Mouse (Mus musculus) midbrain, postnatal 0 days (tissue): ENCODE measurements around the gene B3galnt2. TPM values are rescaled to one million over a fixed set of nuclear protein-coding genes. Genes with fewer than 3 reads are reported as not detected.

Experiments
- ATAC-seq: fragments of 200-750 bp; cut with Nextera tagmentation; 2 replicates; pipeline ENCODE4 v1.8.0; 2017; ENCODE audit warnings: moderate number of reproducible peaks, mild to moderate bottlenecking, moderate TSS enrichment, moderate library complexity; ENCODE audit not compliant: low FRiP score
- DNase-seq: peaks from one replicate; pipeline ENCODE4 v3.0.0-alpha.2; 2015; ENCODE audit warnings: low spot score
- H3K27ac ChIP-seq: fragments of 300-500 bp; sonication (generic); 2 replicates; pipeline ENCODE4 v1.5.1; 2014; ENCODE audit warnings: low read depth, mild to moderate bottlenecking, low read length, mixed read lengths
- H3K27me3 ChIP-seq: fragments of 300-500 bp; sonication (generic); 2 replicates; pipeline ENCODE4 v1.6.1; 2014; ENCODE audit warnings: low read length, control low read depth, mixed read lengths; ENCODE audit not compliant: insufficient read depth
- H3K36me3 ChIP-seq: fragments of 300-500 bp; sonication (generic); 2 replicates; pipeline ENCODE4 v1.6.1; 2014; ENCODE audit warnings: low read length, control low read depth, mixed read lengths; ENCODE audit not compliant: insufficient read depth
- H3K4me1 ChIP-seq: fragments of 300-500 bp; sonication (generic); 2 replicates; pipeline ENCODE4 v1.6.1; 2014; ENCODE audit warnings: mild to moderate bottlenecking, control low read depth, antibody characterized with exemption, low read length, mixed read lengths; ENCODE audit not compliant: insufficient read depth
- H3K4me2 ChIP-seq: fragments of 300-500 bp; sonication (generic); 2 replicates; pipeline ENCODE4 v1.6.1; 2014; ENCODE audit warnings: low read depth, mild to moderate bottlenecking, low read length, mixed read lengths; ENCODE audit not compliant: poor library complexity, severe bottlenecking
- H3K4me3 ChIP-seq: fragments of 300-500 bp; sonication (generic); 2 replicates; pipeline ENCODE4 v1.5.1; 2014; ENCODE audit warnings: low read depth, mild to moderate bottlenecking, low read length, moderate library complexity
- H3K9ac ChIP-seq: fragments of 300-500 bp; sonication (generic); replicated peaks from 2 replicates; pipeline ENCODE4 v1.6.1; 2014; ENCODE audit warnings: mild to moderate bottlenecking, low read length, moderate library complexity, mixed read lengths; ENCODE audit not compliant: poor library complexity, severe bottlenecking
- H3K9me3 ChIP-seq: fragments of 300-500 bp; sonication (generic); 2 replicates; pipeline ENCODE4 v1.6.1; 2016; ENCODE audit warnings: low read length, control low read depth
- CTCF ChIP-seq: IDR thresholded peaks from 2 replicates; pipeline ENCODE4 v1.5.1; 2016; ENCODE audit warnings: antibody characterized with exemption, mild to moderate bottlenecking
- WGBS: fragments of 180-500 bp; shearing (Covaris S2); extraction: QIAGEN DNeasy Blood & Tissue Kit; methylation state at CpG from one replicate; pipeline ENCODE4 v1.1.7; 2014; 5-methylcytosine and 5-hydroxymethylcytosine counted together
- polyA plus RNA-seq: library from polyadenylated mRNA; unstranded; fragments of >200 nt; fragmentation: Nextera tagmentation; extraction: Ambion mirVana; gene quantifications from 2 replicates; pipeline ENCODE4 v1.2.1, GENCODE M21; 2015
- total RNA-seq: library from RNA; depleted of rRNA; stranded (reverse); fragments of >200 nt; gene quantifications from 2 replicates; pipeline ENCODE4 v1.2.3, GENCODE M21; 2014; rRNA removed

Gene B3galnt2
- total RNA-seq (12.2 and 39.9 TPM in 2 replicates), polyA plus RNA-seq (7.0 and 8.0 TPM in 2 replicates)

- H3K4me3 ChIP-seq, result peak within 1 kb of the TSS; percentile 93
- H3K9ac ChIP-seq, result peak within 1 kb of the TSS; percentile 80
- under 1% methylated on average over 75 of the region's 78 CpGs for WGBS
- H3K27me3 ChIP-seq, result no peaks in the 10 kb centered on the region
- peak within 1 kb of the TSS; percentile 57 for H3K27ac ChIP-seq
- no peaks in the 10 kb centered on the region for H3K9me3 ChIP-seq
- peak; percentile 100 for DNase-seq
- H3K4me1 ChIP-seq, result no peaks in the 10 kb centered on the region
- TF ChIP-seq CTCF, result peak; percentile 9; the same call in 1 of the 2 replicates
- peak within 1 kb of the TSS; percentile 84 for H3K4me2 ChIP-seq
- ATAC-seq, result peak; percentile 99
- no peaks in the 10 kb centered on the region for H3K36me3 ChIP-seq
Observed at GRCm38 (mm10) chr13:13953874-13954832, at the start of gene B3galnt2. TSS of gene B3galnt2 (plus strand) at chr13:13954469.

- ATAC-seq (no peak), DNase-seq (no peak)
- WGBS, result 70% methylated on average over 2 of the region's 2 CpGs
- Histone ChIP-seq H3K4me1 (no peaks in the 10 kb centered on the region), H3K9me3 (no peaks in the 10 kb centered on the region), H3K4me3 (no peak overlapping the region), H3K27me3 (no peaks in the 10 kb centered on the region), H3K4me2 (no peak overlapping the region), H3K27ac (no peak overlapping the region), H3K9ac (no peak overlapping the region), H3K36me3 (no peaks in the 10 kb centered on the region)
- no peak for TF ChIP-seq CTCF
Observed at GRCm38 (mm10) chr13:13911341-13911740, 42.9 kb upstream of the B3galnt2 start.

GRCm38 (mm10) chr13:13919396-13919795 lies 34.9 kb upstream of the B3galnt2 start:
- no peak overlapping the region for H3K4me3 ChIP-seq
- H3K36me3 ChIP-seq, result no peaks in the 10 kb centered on the region
- no peaks in the 10 kb centered on the region for H3K9me3 ChIP-seq
- H3K4me2 ChIP-seq, result no peak overlapping the region
- no peaks in the 10 kb centered on the region for H3K27me3 ChIP-seq
- H3K9ac ChIP-seq, result no peak overlapping the region
- no peak for ATAC-seq
- no peaks in the 10 kb centered on the region for H3K4me1 ChIP-seq
- no peak for DNase-seq
- WGBS, result 96% methylated on average over 3 of the region's 3 CpGs
- TF ChIP-seq CTCF, result no peak
- H3K27ac ChIP-seq, result no peak overlapping the region

GRCm38 (mm10) chr13:13922526-13922925 lies 31.7 kb upstream of the B3galnt2 start:
- H3K9me3 ChIP-seq, result no peaks in the 10 kb centered on the region
- no peaks in the 10 kb centered on the region for H3K36me3 ChIP-seq
- no peak overlapping the region for H3K4me2 ChIP-seq
- no peak overlapping the region for H3K4me3 ChIP-seq
- H3K27ac ChIP-seq, result no peak overlapping the region
- ATAC-seq (no peak), DNase-seq (no peak)
- no peak for TF ChIP-seq CTCF
- H3K9ac ChIP-seq, result no peak overlapping the region
- no peaks in the 10 kb centered on the region for H3K4me1 ChIP-seq
- H3K27me3 ChIP-seq, result no peaks in the 10 kb centered on the region

GRCm38 (mm10) chr13:13929982-13930381 lies 24.3 kb upstream of the B3galnt2 start:
- WGBS, result 89% methylated on average over 2 of the region's 2 CpGs
- Histone ChIP-seq H3K4me2 (no peak overlapping the region), H3K4me1 (no peaks in the 10 kb centered on the region), H3K9ac (no peak overlapping the region), H3K27ac (no peak overlapping the region), H3K36me3 (no peaks in the 10 kb centered on the region), H3K9me3 (no peaks in the 10 kb centered on the region), H3K4me3 (no peak overlapping the region), H3K27me3 (no peaks in the 10 kb centered on the region)
- DNase-seq (no peak), ATAC-seq (no peak)
- no peak for TF ChIP-seq CTCF

DNA sequence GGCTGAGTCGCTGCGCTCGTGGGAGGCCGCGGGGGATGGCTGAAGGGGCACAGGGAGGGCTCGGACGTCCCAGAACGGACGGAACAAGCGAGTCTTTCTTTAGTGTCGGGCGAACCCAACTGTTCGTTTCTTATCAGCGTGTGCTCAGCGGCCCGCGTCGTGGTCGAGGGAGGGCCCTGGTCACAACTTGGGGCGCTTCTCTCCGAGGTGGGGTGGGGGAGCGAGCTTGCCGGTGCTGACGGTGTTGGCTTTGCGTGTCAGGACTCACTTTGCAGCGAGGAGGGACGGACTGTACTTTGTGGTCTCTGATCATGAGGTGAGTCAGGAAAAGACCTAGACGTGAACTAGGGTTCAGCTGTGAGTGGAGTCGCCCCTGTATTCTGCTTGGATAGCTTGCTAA lies 662 bp downstream of the B3galnt2 start:
- Histone ChIP-seq H3K9ac (peak overlapping the region; percentile 80), H3K27ac (peak overlapping the region; percentile 57), H3K27me3 (no peaks in the 10 kb centered on the region), H3K4me1 (no peaks in the 10 kb centered on the region), H3K9me3 (no peaks in the 10 kb centered on the region), H3K4me3 (peak overlapping the region; percentile 93), H3K4me2 (peak overlapping the region; percentile 84), H3K36me3 (no peaks in the 10 kb centered on the region)
- no peak; the same call in 1 of the 2 replicates for ATAC-seq
- under 1% methylated on average over 29 of the region's 29 CpGs for WGBS
- no peak for TF ChIP-seq CTCF
- DNase-seq, result peak; percentile 0
